Mouse (Mus musculus): ENCODE data around the gene Rpl9-ps6.
A peak's percentile ranks its signal among the peaks of the same experiment; 100 is the strongest.

Rpl9-ps6 gene

DNA sequence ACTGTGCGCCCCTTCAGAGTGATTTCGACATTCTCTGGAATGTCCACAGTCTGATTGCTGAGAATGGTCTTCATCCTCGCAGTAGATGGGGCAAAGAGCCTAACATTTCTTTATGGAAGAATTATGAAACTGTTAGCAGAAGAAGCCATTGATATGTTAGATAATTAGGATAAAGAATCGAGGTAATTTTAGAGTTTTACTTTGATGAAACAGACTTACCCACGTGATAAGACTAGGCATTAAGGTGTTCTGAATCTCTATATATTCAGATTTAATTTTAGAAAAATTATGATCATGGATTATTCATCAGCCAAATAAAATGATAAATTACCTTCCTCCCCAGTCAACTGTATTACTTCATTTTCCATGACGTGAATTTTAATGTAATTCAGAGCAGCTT is at the start of gene Rpl9-ps6:
Gene Rpl9-ps6 (minus strand): TSS at position 101 of the 400 bp plus-strand sequence.
- DNase-seq, result no peak

GRCm38 (mm10) chr19:32512518-32512917 is 46.1 kb upstream of the Rpl9-ps6 start:
- DNase-seq, result peak in 1 of 2 experiments; percentile 35

DNA sequence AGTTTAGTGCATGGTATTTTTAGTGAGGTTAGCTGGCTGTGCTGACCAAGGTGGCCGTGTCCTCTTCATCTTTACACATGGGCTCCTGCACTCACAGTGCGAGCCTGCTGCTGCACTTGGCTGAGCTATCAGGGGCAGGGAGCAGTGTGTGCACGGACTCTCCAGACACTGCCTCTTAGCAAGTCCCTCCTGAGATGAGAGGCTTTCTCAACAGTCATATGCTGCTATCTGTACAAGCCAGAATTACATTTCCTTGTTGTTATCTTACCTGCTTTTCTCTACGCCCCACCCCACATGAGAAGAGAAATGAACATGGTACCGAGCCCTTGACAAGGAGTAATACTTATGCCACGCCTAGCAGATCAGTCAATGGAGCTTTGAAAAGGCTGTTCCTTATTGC is 44.6 kb upstream of the Rpl9-ps6 start:
- no peak for DNase-seq

GRCm38 (mm10) chr19:32510267-32510666 is 43.9 kb upstream of the Rpl9-ps6 start:
- no peak for DNase-seq

DNA sequence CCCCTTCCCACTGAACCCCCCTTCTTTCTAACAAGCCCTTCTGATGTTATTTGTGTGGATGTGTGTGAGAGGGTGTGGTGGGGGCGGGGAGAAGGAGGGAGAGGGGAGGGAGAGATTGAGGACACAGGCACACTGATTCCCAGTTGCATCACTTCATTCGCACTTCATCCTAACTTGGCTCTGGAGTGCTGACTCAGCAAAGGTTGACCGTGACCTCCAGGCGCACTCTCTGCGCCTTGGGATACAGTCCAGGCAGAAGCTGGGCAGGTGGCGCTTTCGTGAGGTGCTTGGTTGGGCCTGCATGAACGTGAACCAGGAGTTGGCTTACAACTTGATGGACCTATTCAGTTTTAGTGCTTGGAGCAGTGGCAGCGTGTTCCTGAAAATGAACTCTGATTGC is 41.1 kb upstream of the Rpl9-ps6 start:
- DNase-seq, result no peak

- DNase-seq, result no peak
Measured at GRCm38 (mm10) chr19:32507100-32507499, 40.7 kb upstream of the Rpl9-ps6 start.

DNA sequence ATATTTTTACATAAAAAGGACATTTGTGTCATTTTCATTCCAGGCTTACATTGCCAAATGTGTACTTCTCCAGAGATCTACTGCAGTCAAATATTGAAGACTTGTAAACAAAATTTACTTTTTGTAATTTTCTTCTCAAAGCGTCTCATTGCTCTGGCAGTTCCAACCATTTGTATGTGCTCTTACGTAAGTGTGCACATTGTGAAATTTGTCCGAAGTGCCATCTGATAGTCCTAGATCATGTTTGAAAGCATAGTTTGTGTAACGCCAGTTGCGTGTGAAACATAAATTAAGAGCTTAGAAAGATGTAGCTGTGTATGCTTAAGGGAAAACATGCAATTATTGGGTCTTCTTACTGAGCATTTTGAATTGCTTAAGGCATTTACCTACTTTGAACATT is 40.1 kb upstream of the Rpl9-ps6 start:
- DNase-seq, result no peak

- DNase-seq, result no peak
Measured at GRCm38 (mm10) chr19:32506081-32506480, 39.7 kb upstream of the Rpl9-ps6 start.

DNA sequence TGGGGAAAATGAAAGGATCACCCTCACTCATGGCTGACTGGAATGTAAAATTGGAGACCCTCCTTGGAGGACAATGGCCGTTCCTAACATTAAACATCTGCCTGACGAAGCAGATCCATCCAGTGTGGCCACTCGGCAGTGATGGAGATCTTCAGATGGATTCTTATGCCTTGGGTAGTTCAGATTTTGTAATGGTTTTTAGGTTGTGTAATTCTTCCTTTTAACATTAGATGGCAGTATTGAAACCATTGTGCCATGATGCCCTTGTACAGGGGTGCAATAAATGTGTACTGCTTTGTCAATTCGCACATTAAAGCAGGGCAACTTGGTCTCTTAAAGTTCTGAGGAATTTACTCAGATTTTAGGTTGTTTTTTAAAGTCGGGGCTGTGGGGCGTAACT is 35.0 kb upstream of the Rpl9-ps6 start:
- no peak for DNase-seq

GRCm38 (mm10) chr19:32498002-32498401 is 31.6 kb upstream of the Rpl9-ps6 start:
- no peak for DNase-seq

- no peak for DNase-seq
Measured at GRCm38 (mm10) chr19:32497411-32497810, 31.0 kb upstream of the Rpl9-ps6 start.

- DNase-seq, result no peak
Measured at GRCm38 (mm10) chr19:32495034-32495433, 28.7 kb upstream of the Rpl9-ps6 start.

DNA sequence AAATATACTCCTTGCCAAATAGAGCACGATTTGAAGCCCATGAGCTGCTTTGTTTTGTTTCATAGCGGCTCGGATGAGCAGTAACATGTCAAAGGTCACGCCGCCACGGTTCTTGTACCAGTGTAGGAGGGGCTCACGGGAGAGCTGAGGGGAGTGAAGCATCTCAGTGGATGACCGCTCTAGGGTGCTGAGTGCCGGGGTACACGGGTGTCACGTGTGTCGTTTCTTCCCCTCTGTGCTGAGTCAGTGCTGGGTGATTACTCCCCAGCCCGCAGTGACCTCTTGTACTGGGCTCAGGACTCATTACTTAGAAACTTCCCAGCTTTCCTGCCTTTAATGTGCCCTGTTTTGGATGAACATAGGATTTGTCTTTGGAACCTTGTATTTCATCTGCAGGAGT is 28.2 kb upstream of the Rpl9-ps6 start:
- no peak for DNase-seq

DNA sequence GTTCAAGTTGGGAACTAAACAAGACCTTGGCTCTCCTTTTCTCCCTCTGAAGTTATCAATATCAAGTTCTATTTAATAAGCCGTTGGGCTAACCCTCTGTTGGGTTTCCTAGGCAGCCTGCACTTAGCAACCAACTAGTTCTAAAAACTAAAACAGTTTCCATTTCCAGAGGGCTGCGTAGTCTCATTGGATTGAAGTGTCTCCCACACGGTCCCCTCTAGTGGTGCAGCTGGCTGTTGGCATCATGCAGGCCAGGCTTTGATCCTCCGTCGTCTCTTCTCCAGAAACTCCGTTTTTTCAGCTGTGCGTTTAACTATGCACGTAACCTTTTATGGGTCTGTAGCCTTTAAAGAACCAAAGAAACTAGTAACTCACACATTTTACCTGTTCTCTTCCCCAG is 27.1 kb upstream of the Rpl9-ps6 start:
- no peak for DNase-seq

DNA sequence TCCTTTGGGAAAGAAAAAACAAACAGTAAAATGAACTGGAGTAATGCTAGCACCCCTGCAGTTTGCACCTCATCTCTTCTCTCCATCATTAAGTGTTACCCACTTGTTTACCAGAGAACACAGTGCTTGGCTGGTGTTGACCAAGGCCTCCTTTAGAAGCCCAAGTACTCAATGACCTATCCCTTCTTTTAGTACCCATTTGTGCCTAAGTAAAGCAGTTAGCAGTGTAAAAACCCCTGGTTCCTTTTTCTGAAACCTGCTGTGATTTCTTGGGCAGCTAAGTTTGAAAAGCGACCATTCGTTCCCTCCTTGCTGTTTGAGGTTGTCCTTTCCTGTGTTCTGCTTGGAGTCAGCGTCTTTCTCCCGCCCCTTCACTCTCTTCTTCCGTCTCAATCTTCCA is 26.6 kb upstream of the Rpl9-ps6 start:
- DNase-seq, result no peak

- DNase-seq, result no peak
Measured at GRCm38 (mm10) chr19:32492339-32492738, 26.0 kb upstream of the Rpl9-ps6 start.

DNA sequence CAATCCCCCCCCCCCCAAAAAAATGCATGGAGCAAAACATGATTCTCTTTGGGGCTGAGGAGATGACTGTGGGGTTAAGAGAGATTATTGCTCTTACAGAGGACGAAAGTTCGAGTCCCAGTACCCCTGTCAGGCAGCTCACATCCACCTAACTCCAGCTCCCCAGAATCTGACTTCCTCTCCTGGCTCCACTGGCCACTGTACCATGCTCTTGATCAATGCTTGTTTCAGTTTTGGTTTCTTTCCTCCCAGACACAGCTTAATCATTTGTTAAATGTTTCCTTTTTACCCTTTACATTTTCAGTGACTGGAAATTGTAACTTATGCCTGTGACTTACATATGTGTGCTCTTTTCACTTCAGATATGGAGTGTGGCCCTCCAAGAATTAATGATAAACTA is 24.6 kb upstream of the Rpl9-ps6 start:
- DNase-seq, result no peak

GRCm38 (mm10) chr19:32489166-32489895 is 23.0 kb upstream of the Rpl9-ps6 start:
- no peak for DNase-seq

DNA sequence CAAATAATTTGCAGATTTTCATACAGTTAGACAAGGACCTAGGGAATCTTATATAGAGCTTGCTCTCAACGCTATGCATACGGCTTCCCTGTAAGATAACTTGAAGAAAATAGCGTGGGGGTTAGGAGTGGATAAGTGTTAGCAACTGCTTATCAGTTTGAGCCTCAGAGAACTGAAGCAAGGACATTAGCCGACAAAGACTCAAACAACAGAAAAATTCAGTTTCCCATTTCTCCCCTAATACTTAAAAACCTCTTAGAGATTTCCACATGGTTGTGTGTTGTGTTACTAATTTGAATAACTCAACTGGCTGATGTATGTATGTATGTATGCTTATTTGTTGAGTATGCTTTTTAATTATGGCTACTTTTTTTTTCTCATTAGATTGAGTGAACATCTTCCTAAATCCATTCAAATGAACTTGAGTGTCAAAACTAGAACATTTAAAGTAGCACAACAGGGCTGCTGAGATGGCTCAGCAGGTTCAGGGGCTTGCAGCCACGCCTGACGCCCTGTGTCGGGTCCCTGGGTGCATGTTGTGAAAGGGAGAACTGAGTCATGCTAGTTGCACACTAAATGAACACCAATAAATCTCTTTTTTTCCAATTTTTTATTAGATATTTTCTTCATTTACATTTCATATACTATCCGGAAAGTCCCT is 21.3 kb upstream of the Rpl9-ps6 start:
- no peak for DNase-seq

GRCm38 (mm10) chr19:32486106-32486724 is 19.8 kb upstream of the Rpl9-ps6 start:
- peak; percentile 75 to 80 for DNase-seq

- peak; percentile 89 to 92 for DNase-seq
Measured at GRCm38 (mm10) chr19:32485681-32486105, 19.3 kb upstream of the Rpl9-ps6 start, which contains the start of gene Minpp1. Gene Minpp1, plus strand, starts transcription at chr19:32485769.

DNA sequence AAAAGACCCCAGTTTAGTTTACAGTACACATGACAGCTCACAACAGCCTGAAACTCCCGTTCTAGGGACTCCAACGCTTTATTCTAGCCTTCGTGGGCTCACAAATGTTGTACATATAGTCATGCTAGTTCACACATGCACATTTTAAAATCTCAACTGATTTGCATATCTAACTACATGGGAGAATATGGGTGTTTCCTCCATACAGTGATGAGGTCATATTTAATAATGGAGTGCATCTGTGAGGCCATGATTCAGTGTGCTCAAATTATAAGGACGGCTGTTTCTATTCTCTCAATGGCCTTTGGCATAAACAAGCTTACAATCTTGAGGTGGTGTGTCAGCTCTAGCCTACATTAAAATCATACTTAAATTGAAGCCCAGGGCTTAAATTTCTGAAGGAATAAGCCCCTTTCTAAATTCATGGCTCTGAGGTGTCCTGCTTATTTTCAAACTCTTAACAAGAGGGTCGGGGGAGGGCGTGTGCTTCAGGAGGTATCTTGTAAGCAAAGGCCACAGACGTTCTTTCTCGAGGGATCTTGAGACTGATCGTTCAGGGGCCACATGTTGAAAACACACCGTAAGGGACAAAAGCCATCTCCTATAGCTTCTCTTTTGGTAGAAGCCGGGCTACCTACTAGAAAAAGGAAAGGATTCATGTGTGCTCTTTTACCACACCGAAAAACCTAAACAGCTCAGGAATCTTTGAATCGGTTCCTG is 18.7 kb upstream of the Rpl9-ps6 start:
- no peak for DNase-seq

GRCm38 (mm10) chr19:32481511-32481910 is 15.1 kb upstream of the Rpl9-ps6 start:
- no peak for DNase-seq
